Mouse (Mus musculus) megakaryocyte, adult 5-6 weeks (primary cell): ENCODE measurements around the gene Fkbp2. TPM values are rescaled to one million over a fixed set of nuclear protein-coding genes. Genes with fewer than 3 reads are reported as not detected.
"Not testable (repeated sequence)": the region's sequence is repeated elsewhere in the genome, so short reads cannot be mapped to it uniquely, and the experiment has no call there.

ENCODE experiments used
- ATAC-seq: 2 replicates; pipeline ENCODE4 v1.8.0; 2016; ENCODE audit warnings: mild to moderate bottlenecking, inconsistent platforms; ENCODE audit not compliant: poor library complexity, severe bottlenecking
- total RNA-seq, 2 experiments: library from RNA; stranded (forward) in 1 of 2; stranded (reverse) in 1 of 2; fragments of 153-499, 151-499 nt in 1 of 2; fragments of 221-1000, 200-1000 nt in 1 of 2; gene quantifications; 2 replicates each; pipeline versions ENCODE4 v1.2.3 to v1.2.4; 2015 to 2017

Gene Fkbp2
- total RNA-seq, 2 experiments from 2014 or later = 127 to 141 TPM

GRCm38 (mm10) chr19:6992011-6992858, 11.9 kb upstream of the Fkbp2 start, which contains the start of gene Dnajc4:
Gene Dnajc4 (minus strand): TSS chr19:6992572.
- peak; percentile 95 for ATAC-seq

GRCm38 (mm10) chr19:6991166-6991565, 10.9 kb upstream of the Fkbp2 start:
- not testable (repeated sequence) for ATAC-seq

- no peak for ATAC-seq
Measured at GRCm38 (mm10) chr19:6990712-6991111, 10.4 kb upstream of the Fkbp2 start.

GRCm38 (mm10) chr19:6989251-6989650, 8.9 kb upstream of the Fkbp2 start:
- ATAC-seq = no peak

- no peak for ATAC-seq
Measured at GRCm38 (mm10) chr19:6987904-6988285, 7.6 kb upstream of the Fkbp2 start.

- ATAC-seq = peak; percentile 55
Measured at GRCm38 (mm10) chr19:6987061-6987903, 7.0 kb upstream of the Fkbp2 start, which contains the start of gene Vegfb. Gene Vegfb (minus strand): TSS chr19:6987651.

- ATAC-seq = no peak
Measured at GRCm38 (mm10) chr19:6985951-6986708, 5.8 kb upstream of the Fkbp2 start.

- ATAC-seq = no peak
Measured at GRCm38 (mm10) chr19:6985300-6985699, 5.0 kb upstream of the Fkbp2 start.

GRCm38 (mm10) chr19:6983621-6984020, 3.3 kb upstream of the Fkbp2 start:
- ATAC-seq = no peak

GRCm38 (mm10) chr19:6981465-6981864, 1.2 kb upstream of the Fkbp2 start:
- ATAC-seq = no peak

GRCm38 (mm10) chr19:6979486-6980380, 568 bp downstream of the Fkbp2 start:
- ATAC-seq = peak; percentile 81

GRCm38 (mm10) chr19:6979001-6979479, 1.3 kb downstream of the Fkbp2 start:
- ATAC-seq = no peak

- ATAC-seq = no peak
Measured at GRCm38 (mm10) chr19:6978639-6978974, 1.7 kb downstream of the Fkbp2 start.

- ATAC-seq = no peak
Measured at GRCm38 (mm10) chr19:6977759-6978638, 2.3 kb downstream of the Fkbp2 start.

GRCm38 (mm10) chr19:6975537-6976521, 4.5 kb downstream of the Fkbp2 start, which contains the start of gene Plcb3:
Gene Plcb3 (minus strand): TSS chr19:6976470.
- ATAC-seq = no peak

- ATAC-seq = peak; percentile 63
Measured at GRCm38 (mm10) chr19:6974211-6975205, 5.8 kb downstream of the Fkbp2 start, which contains the start of gene Ppp1r14b. Gene Ppp1r14b (plus strand): TSS chr19:6974968.
